Mouse (Mus musculus) CH12.LX (cell line): ENCODE measurements around the gene Kif5c. TPM values are rescaled to one million over a fixed set of nuclear protein-coding genes. Genes with fewer than 3 reads are reported as not detected.
A peak's percentile ranks its signal among the peaks of the same experiment; 100 is the strongest.

Experiments
- DNase-seq: peaks from one replicate; pipeline ENCODE4 v3.0.0-alpha.2; 2013; ENCODE audit errors: extremely low read depth
- H3K27ac ChIP-seq: 2 replicates; pipeline ENCODE4 v1.5.1; 2012; ENCODE audit warnings: low read depth, mild to moderate bottlenecking, control low read depth, moderate library complexity; ENCODE audit not compliant: insufficient read depth
- H3K27me3 ChIP-seq: replicated peaks from 2 replicates; pipeline ENCODE3; 2012; ENCODE audit warnings: inconsistent platforms
- H3K36me3 ChIP-seq, 2 experiments: replicated peaks in 1 of 2; 2 replicates each; pipeline versions ENCODE3 to v1.6.1; 2012; ENCODE audit warnings: inconsistent platforms in 1 of 2, low read length in 1 of 2, mild to moderate bottlenecking in 1 of 2, mixed read lengths in 1 of 2, moderate library complexity in 1 of 2; ENCODE audit not compliant: control insufficient read depth in 1 of 2, insufficient read depth in 1 of 2
- H3K4me1 ChIP-seq, 2 experiments: 2 replicates each; pipeline ENCODE4 v1.6.1; 2012; ENCODE audit warnings: inconsistent platforms in 1 of 2, moderate library complexity in 1 of 2; ENCODE audit not compliant: insufficient read depth in 2 of 2, control insufficient read depth in 1 of 2
- H3K4me2 ChIP-seq: 2 replicates; pipeline ENCODE4 v1.6.1; 2012; ENCODE audit warnings: low read depth, mild to moderate bottlenecking, control low read depth; ENCODE audit not compliant: poor library complexity, insufficient read depth, severe bottlenecking
- H3K4me3 ChIP-seq, 3 experiments: fragments of 150-350 bp in 1 of 3; sonication (generic) in 1 of 3; replicated peaks in 1 of 3; 2 replicates each; pipeline versions ENCODE3 to v1.5.1; 2011 to 2012; ENCODE audit warnings: low read depth in 2 of 3, low read length in 2 of 3, mild to moderate bottlenecking in 2 of 3, moderate library complexity in 2 of 3, control low read depth in 1 of 3, improper control_type of control experiment in 1 of 3, inconsistent platforms in 1 of 3, mixed read lengths in 1 of 3; ENCODE audit not compliant: poor library complexity in 1 of 3
- H3K79me2 ChIP-seq: replicated peaks from 2 replicates; pipeline ENCODE4 v1.6.1; 2012; ENCODE audit warnings: mild to moderate bottlenecking, moderate library complexity; ENCODE audit not compliant: control insufficient read depth, poor library complexity, insufficient read depth, severe bottlenecking; ENCODE audit errors: extremely low read depth
- H3K9ac ChIP-seq: 2 replicates; pipeline ENCODE4 v1.6.1; 2012; ENCODE audit warnings: low read depth, mild to moderate bottlenecking, control low read depth, moderate library complexity; ENCODE audit not compliant: insufficient read depth
- H3K9me3 ChIP-seq: replicated peaks from 2 replicates; pipeline ENCODE3; 2012; ENCODE audit warnings: low read length, inconsistent platforms, mixed read lengths
- BHLHE40 ChIP-seq: IDR thresholded peaks from 2 replicates; pipeline ENCODE4 v1.6.1; 2011; ENCODE audit warnings: mild to moderate bottlenecking, low read depth, low read length, improper control_type of control experiment
- E2F4 ChIP-seq: IDR thresholded peaks from 2 replicates; pipeline ENCODE4 v1.6.1; 2011; ENCODE audit warnings: low read depth, low read length, improper control_type of control experiment; ENCODE audit not compliant: insufficient replicate concordance
- ELF1 ChIP-seq: IDR thresholded peaks from 2 replicates; pipeline ENCODE4 v1.6.1; 2014; ENCODE audit warnings: low read depth, mild to moderate bottlenecking, inconsistent platforms, low read length, improper control_type of control experiment
- EP300 ChIP-seq: IDR thresholded peaks from 2 replicates; pipeline ENCODE4 v1.6.1; 2011; ENCODE audit warnings: low read length, improper control_type of control experiment
- HCFC1 ChIP-seq: IDR thresholded peaks from 2 replicates; pipeline ENCODE4 v1.6.1; 2012; ENCODE audit warnings: low read depth, mild to moderate bottlenecking, inconsistent platforms, low read length, improper control_type of control experiment
- JUND ChIP-seq: conservative IDR thresholded peaks from 2 replicates; pipeline ENCODE4 v1.6.1; 2011; ENCODE audit warnings: low read depth, low read length, improper control_type of control experiment
- KAT2A ChIP-seq: IDR thresholded peaks from 2 replicates; pipeline ENCODE4 v1.6.1; 2012; ENCODE audit warnings: low read length, improper control_type of control experiment, inconsistent platforms; ENCODE audit not compliant: insufficient replicate concordance
- MAX ChIP-seq: IDR thresholded peaks from 2 replicates; pipeline ENCODE4 v1.6.1; 2011; ENCODE audit warnings: low read length, improper control_type of control experiment
- NELFE ChIP-seq: IDR thresholded peaks from 2 replicates; pipeline ENCODE4 v1.6.1; 2011; ENCODE audit warnings: low read depth, low read length, improper control_type of control experiment
- NRF1 ChIP-seq: IDR thresholded peaks from 2 replicates; pipeline ENCODE4 v1.6.1; 2014; ENCODE audit warnings: low read depth, mild to moderate bottlenecking, inconsistent platforms, low read length, improper control_type of control experiment, moderate library complexity
- PAX5 ChIP-seq: IDR thresholded peaks from 2 replicates; pipeline ENCODE4 v1.6.1; 2012; ENCODE audit warnings: low read length, inconsistent platforms, mixed read lengths
- POLR2A ChIP-seq: IDR thresholded peaks from 2 replicates; pipeline ENCODE4 v1.6.1; 2011; ENCODE audit warnings: low read depth, mild to moderate bottlenecking, improper control_type of control experiment, low read length
- POLR2AphosphoS2 ChIP-seq: IDR thresholded peaks from 2 replicates; pipeline ENCODE4 v1.6.1; 2011; ENCODE audit warnings: low read depth, low read length, improper control_type of control experiment
- RAD21 ChIP-seq: IDR thresholded peaks from 2 replicates; pipeline ENCODE4 v1.6.1; 2011; ENCODE audit warnings: low read depth, mild to moderate bottlenecking, low read length, improper control_type of control experiment, moderate library complexity
- TBP ChIP-seq: conservative IDR thresholded peaks from 2 replicates; pipeline ENCODE4 v1.6.1; 2011; ENCODE audit warnings: low read depth, low read length, improper control_type of control experiment
- ZKSCAN1 ChIP-seq: IDR thresholded peaks from 2 replicates; pipeline ENCODE4 v1.6.1; 2012; ENCODE audit warnings: low read depth, inconsistent platforms, low read length, improper control_type of control experiment, borderline replicate concordance
- ZNF384 ChIP-seq: IDR thresholded peaks from 2 replicates; pipeline ENCODE4 v1.6.1; 2012; ENCODE audit warnings: low read depth, low read length, improper control_type of control experiment, inconsistent platforms
- dilution Hi-C: fragments of 300-500 bp; cut with MboI; formaldehyde crosslinking; loops from 2 replicates; pipeline ENCODE4 v1.14.3; 2020; ENCODE audit warnings: low sequenced_read_pairs; ENCODE audit not compliant: extremely low pct_unique_long_range_greater_than_20kb, extremely low pct_ligation_motif_present
- in situ Hi-C: fragments of 300-500 bp; cut with MboI; formaldehyde crosslinking; loops from 3 replicates; pipeline ENCODE4 v1.14.3; 2019; ENCODE audit warnings: low sequenced_read_pairs, low pct_ligation_motif_present, low pct_unique_long_range_greater_than_20kb, mixed read lengths
- polyA plus RNA-seq: library from polyadenylated mRNA; unstranded; fragments of >175 nt; gene quantifications from 2 replicates; pipeline ENCODE4 v1.2.1, GENCODE M21; 2012; ENCODE audit warnings: low read depth; ENCODE audit not compliant: insufficient read length
- total RNA-seq, 2 experiments: library from RNA; depleted of rRNA; stranded (reverse); fragments of 300-350 nt in 1 of 2; fragments of >200 nt in 1 of 2; gene quantifications; 2 replicates each; pipeline ENCODE4 v1.2.3; 2012 to 2014

Kif5c gene
- total and polyA plus RNA-seq, 3 experiments = 3.0 to 3.5 (median 3.1) TPM

GRCm38 (mm10) chr2:49654606-49655005, 35.5 kb downstream of the Kif5c start:
- Histone ChIP-seq H3K4me3 (no peak overlapping the region), H3K36me3 (no peaks in the 10 kb centered on the region)
- in situ Hi-C loops = no loop called here

GRCm38 (mm10) chr2:49655195-49655873, 36.2 kb downstream of the Kif5c start:
- Histone ChIP-seq H3K27me3 (no peaks in the 10 kb centered on the region), H3K36me3 (no peaks in the 10 kb centered on the region), H3K9ac (no peak overlapping the region), H3K4me3 (no peak overlapping the region), H3K4me1 (no peaks in the 10 kb centered on the region), H3K9me3 (no peaks in the 10 kb centered on the region), H3K4me2 (no peak overlapping the region), H3K79me2 (no peaks in the 10 kb centered on the region), H3K27ac (no peak overlapping the region)
- no peak for TF ChIP-seq POLR2AphosphoS2
- in situ Hi-C loops = no loop called here
- dilution Hi-C loops = no loop called here
- no peak for DNase-seq

More at GRCm38 (mm10) chr2:49654606-49655005, 35.5 kb downstream of the Kif5c start:
- no peak for DNase-seq
- no peak overlapping the region for H3K4me2 ChIP-seq
- no peak overlapping the region for H3K27ac ChIP-seq
- no peaks in the 10 kb centered on the region for H3K27me3 ChIP-seq
- dilution Hi-C loops = no loop called here
- TF ChIP-seq BHLHE40 (peak; percentile 41), TBP (no peak)
- H3K4me1 ChIP-seq = no peaks in the 10 kb centered on the region
- H3K9me3 ChIP-seq = no peaks in the 10 kb centered on the region
- no peak overlapping the region for H3K9ac ChIP-seq
- H3K79me2 ChIP-seq = no peaks in the 10 kb centered on the region

- TF ChIP-seq POLR2AphosphoS2 (no peak), EP300 (no peak), RAD21 (no peak), ELF1 (no peak), POLR2A (no peak), ZKSCAN1 (no peak), ZNF384 (no peak), MAX (no peak), E2F4 (no peak), PAX5 (no peak), NELFE (no peak), NRF1 (no peak), HCFC1 (no peak), JUND (no peak), KAT2A (no peak)
- DNase-seq = no peak
- Histone ChIP-seq H3K4me2 (no peak overlapping the region), H3K27me3 (no peaks in the 10 kb centered on the region), H3K36me3 (no peaks in the 10 kb centered on the region), H3K9ac (no peak overlapping the region), H3K4me1 (no peaks in the 10 kb centered on the region), H3K27ac (no peak overlapping the region), H3K9me3 (no peaks in the 10 kb centered on the region), H3K79me2 (no peaks in the 10 kb centered on the region), H3K4me3 (no peak overlapping the region)
- in situ Hi-C loops (no loop called here), dilution Hi-C loops (no loop called here)
Observed at GRCm38 (mm10) chr2:49655874-49656195, 36.7 kb downstream of the Kif5c start.
